Mouse (Mus musculus): ENCODE data around the gene Ell.

- TF ChIP-seq TAL1 (IDR thresholded peaks at IDR 0.05; ENCODE audit: low read length) (no peak), GATA1 (IDR thresholded peaks at IDR 0.05; ENCODE audit: low read length) (no peak)
These were observed 62.0 kb downstream of the Ell start for GRCm38 (mm10) chr8:70601271-70601649.

All from erythroblast, embryonic 14.5 days (primary cell).